Mouse (Mus musculus): ENCODE measurements around the gene Olfml2b. TPM values are rescaled to one million over a fixed set of nuclear protein-coding genes. Genes with fewer than 3 reads are reported as not detected.

Olfml2b gene
- total and polyA plus RNA-seq, 3 experiments = not detected

DNA sequence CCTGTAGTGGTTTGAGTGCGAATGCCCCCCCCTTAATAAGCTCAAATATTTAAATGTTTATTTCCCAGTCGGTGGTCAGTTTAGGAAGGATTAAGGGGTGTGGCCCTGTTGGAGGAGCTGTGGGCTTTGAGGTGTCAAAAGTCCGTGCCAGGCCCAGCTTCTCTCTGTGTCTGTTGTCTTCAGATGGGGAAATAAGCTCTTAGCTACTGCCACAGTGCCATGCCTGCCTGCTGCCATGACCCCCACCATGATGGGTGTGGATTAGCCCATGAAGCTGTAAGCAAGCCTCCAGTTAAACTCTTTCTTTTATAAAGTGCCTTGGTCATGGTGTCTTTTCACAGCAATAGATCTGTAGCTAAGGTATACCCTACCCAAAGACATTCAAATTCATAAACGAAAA lies 11.5 kb upstream of the Olfml2b start:
- no peaks in the 10 kb centered on the region; a peak in 1 of 4 replicates for H3K36me3 ChIP-seq (ENCODE audit: control insufficient read depth in 1 of 2, insufficient read depth in 2 of 2, low read length in 2 of 2)
- no peaks in the 10 kb centered on the region for H3K27me3 ChIP-seq (ENCODE audit: control insufficient read depth in 1 of 2, insufficient read depth in 2 of 2, low read length in 2 of 2)
- no peaks in the 10 kb centered on the region for H3K79me2 ChIP-seq (ENCODE audit: control insufficient read depth, insufficient read depth, low read length, poor library complexity)
- no peak for DNase-seq (ENCODE audit: low read depth, low spot score)
- TF ChIP-seq CHD2 (IDR thresholded peaks at IDR 0.05; ENCODE audit: low read length) (no peak), MYB (IDR thresholded peaks at IDR 0.05; ENCODE audit: low read depth, low read length) (no peak), EP300 (IDR thresholded peaks at IDR 0.05; ENCODE audit: low read depth in 1 of 2, low read length in 2 of 2) (no peak)
- H3K4me3 ChIP-seq (ENCODE audit: control insufficient read depth in 1 of 2, insufficient read depth in 1 of 2, low read depth in 2 of 2, low read length in 2 of 2) = no peak overlapping the region
- no peak overlapping the region for H3K9ac ChIP-seq (ENCODE audit: control insufficient read depth, low read depth, low read length, poor library complexity, severe bottlenecking)
- H3K27ac ChIP-seq (ENCODE audit: control insufficient read depth, low read depth, low read length) = no peak overlapping the region
- peaks cover 0 to 4% of the 10 kb centered on the region in 2 experiments; a peak in 1 of 4 replicates for H3K4me1 ChIP-seq (ENCODE audit: control insufficient read depth in 1 of 2, insufficient read depth in 2 of 2, low read length in 2 of 2)
- H3K9me3 ChIP-seq (replicated peaks; ENCODE audit: insufficient read depth, low read length) = no peaks in the 10 kb centered on the region

DNA sequence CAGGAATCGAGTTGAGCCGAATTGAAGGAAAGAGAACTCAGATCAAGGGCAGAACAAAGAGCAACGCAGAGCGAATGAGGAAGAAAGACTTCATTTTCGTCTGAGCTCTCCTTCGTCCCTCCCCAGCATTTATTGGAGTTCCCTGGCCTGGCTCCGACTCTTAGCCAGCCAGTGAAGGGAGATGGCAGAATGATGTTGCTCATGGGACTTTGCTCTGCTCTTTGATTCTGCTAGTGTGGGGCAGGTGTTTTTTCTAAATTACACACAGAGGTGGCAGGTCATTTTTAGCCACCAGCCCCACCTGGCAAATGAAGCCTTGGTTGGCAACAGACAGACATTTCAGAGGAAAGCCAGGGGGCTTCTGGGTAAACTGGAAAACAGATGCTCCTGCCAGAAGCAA lies 5.4 kb upstream of the Olfml2b start:
- Histone ChIP-seq H3K4me3 (ENCODE audit: control insufficient read depth in 1 of 2, insufficient read depth in 1 of 2, low read depth in 2 of 2, low read length in 2 of 2) (no peak overlapping the region), H3K9me3 (replicated peaks; ENCODE audit: insufficient read depth, low read length) (no peaks in the 10 kb centered on the region), H3K27me3 (ENCODE audit: control insufficient read depth in 1 of 2, insufficient read depth in 2 of 2, low read length in 2 of 2) (no peaks in the 10 kb centered on the region), H3K4me1 (ENCODE audit: control insufficient read depth in 1 of 2, insufficient read depth in 2 of 2, low read length in 2 of 2) (no peaks in the 10 kb centered on the region), H3K79me2 (ENCODE audit: control insufficient read depth, insufficient read depth, low read length, poor library complexity) (no peaks in the 10 kb centered on the region), H3K27ac (ENCODE audit: control insufficient read depth, low read depth, low read length) (no peak overlapping the region), H3K9ac (ENCODE audit: control insufficient read depth, low read depth, low read length, poor library complexity, severe bottlenecking) (no peak overlapping the region), H3K36me3 (ENCODE audit: control insufficient read depth in 1 of 2, insufficient read depth in 2 of 2, low read length in 2 of 2) (no peaks in the 10 kb centered on the region)
- no peak for TF ChIP-seq MYC (IDR thresholded peaks at IDR 0.05; ENCODE audit: low read depth, low read length)
- no peak for TF ChIP-seq ELF1 (IDR thresholded peaks at IDR 0.05; ENCODE audit: low read depth, low read length)
- no peak for TF ChIP-seq USF1 (IDR thresholded peaks at IDR 0.05; ENCODE audit: low read depth, low read length)
- TF ChIP-seq ZMIZ1 (IDR thresholded peaks at IDR 0.05; ENCODE audit: low read depth, low read length) = no peak
- TF ChIP-seq MAX (IDR thresholded peaks at IDR 0.05; ENCODE audit: low read length) = no peak
- no peak for DNase-seq (ENCODE audit: low read depth, low spot score)

DNA sequence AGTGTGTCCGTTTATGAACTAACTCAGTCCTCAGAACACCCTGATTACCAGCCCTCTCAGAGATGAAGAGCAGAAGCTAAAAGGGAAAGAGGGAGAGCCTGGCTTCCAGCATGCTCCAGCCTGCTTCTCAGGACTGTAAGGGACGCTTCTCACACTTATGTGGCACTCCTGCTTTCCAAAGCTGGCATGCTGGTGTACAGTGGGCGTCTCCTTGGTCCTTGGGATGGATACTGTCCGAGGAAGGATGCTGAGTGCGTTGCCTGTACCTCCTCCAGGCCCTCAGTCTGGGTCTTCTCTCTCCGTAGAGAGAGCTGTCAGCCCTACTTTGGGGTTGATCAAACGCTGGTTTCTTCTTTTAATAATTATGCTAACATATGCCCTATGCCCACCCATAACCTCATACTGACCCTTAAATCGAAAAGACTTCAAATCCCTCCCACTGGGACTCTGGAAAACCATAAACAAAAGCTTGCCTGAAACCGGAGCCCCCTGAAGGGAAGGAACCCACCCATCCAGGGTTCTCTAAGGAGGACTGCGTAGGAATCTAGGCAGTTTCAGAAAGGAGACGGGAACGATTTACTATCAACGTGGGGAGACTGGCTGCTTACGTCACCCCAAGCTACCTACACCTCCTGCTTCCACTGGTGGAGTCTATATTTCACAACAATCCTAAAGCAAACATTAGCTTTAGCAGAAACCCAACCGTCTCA lies 1.7 kb downstream of the Olfml2b start:
- Histone ChIP-seq H3K27ac (ENCODE audit: control insufficient read depth, low read depth, low read length) (no peak overlapping the region), H3K4me1 (ENCODE audit: control insufficient read depth in 1 of 2, insufficient read depth in 2 of 2, low read length in 2 of 2) (no peaks in the 10 kb centered on the region), H3K27me3 (ENCODE audit: control insufficient read depth in 1 of 2, insufficient read depth in 2 of 2, low read length in 2 of 2) (0 out of 4 replicates have a peak, but pooled peaks cover 0 to 3% of the 10 kb centered on the region in 2 experiments), H3K9ac (ENCODE audit: control insufficient read depth, low read depth, low read length, poor library complexity, severe bottlenecking) (no peak overlapping the region), H3K79me2 (ENCODE audit: control insufficient read depth, insufficient read depth, low read length, poor library complexity) (no peaks in the 10 kb centered on the region), H3K4me3 (ENCODE audit: control insufficient read depth in 1 of 2, insufficient read depth in 1 of 2, low read depth in 2 of 2, low read length in 2 of 2) (no peak overlapping the region), H3K9me3 (replicated peaks; ENCODE audit: insufficient read depth, low read length) (no peaks in the 10 kb centered on the region), H3K36me3 (ENCODE audit: control insufficient read depth in 1 of 2, insufficient read depth in 2 of 2, low read length in 2 of 2) (no peaks in the 10 kb centered on the region)
- TF ChIP-seq MAFK (IDR thresholded peaks at IDR 0.05; ENCODE audit: borderline replicate concordance, low read depth, low read length) (no peak), POLR2AphosphoS2 (IDR thresholded peaks at IDR 0.05; ENCODE audit: low read length) (no peak), ZMIZ1 (IDR thresholded peaks at IDR 0.05; ENCODE audit: low read depth, low read length) (no peak), ELF1 (IDR thresholded peaks at IDR 0.05; ENCODE audit: low read depth, low read length) (no peak), MEF2A (IDR thresholded peaks at IDR 0.05; ENCODE audit: extremely low read depth, insufficient replicate concordance, low read depth, low read length, poor library complexity, severe bottlenecking) (no peak), NELFE (IDR thresholded peaks at IDR 0.05; ENCODE audit: low read depth, low read length) (no peak), POLR2AphosphoS5 (IDR thresholded peaks at IDR 0.05; ENCODE audit: borderline replicate concordance, low read depth, low read length) (no peak), MYB (IDR thresholded peaks at IDR 0.05; ENCODE audit: low read depth, low read length) (no peak), TAL1 (IDR thresholded peaks at IDR 0.05; ENCODE audit: low read length) (no peak), ZNF384 (IDR thresholded peaks at IDR 0.05; ENCODE audit: low read depth, low read length) (no peak), TBP (IDR thresholded peaks at IDR 0.05; ENCODE audit: low read depth, low read length) (no peak), UBTF (IDR thresholded peaks at IDR 0.05; ENCODE audit: borderline replicate concordance, insufficient read depth, low read depth, low read length) (no peak), SIN3A (IDR thresholded peaks at IDR 0.05; ENCODE audit: low read length) (no peak)
- no peak for DNase-seq (ENCODE audit: low read depth, low spot score)
